Mouse (Mus musculus): Measurements from ENCODE around the gene 4930539E08Rik.

4930539E08Rik gene

GRCm38 (mm10) chr17:28915060-28915628 is at the start of gene 4930539E08Rik:
Gene 4930539E08Rik, minus strand, starts transcription at chr17:28915324.
- no peak for DNase-seq (ENCODE audit: low read depth in 1 of 2, low spot score in 2 of 2)

- no peak for DNase-seq (ENCODE audit: low read depth in 1 of 2, low spot score in 2 of 2)
Observed at GRCm38 (mm10) chr17:28961596-28961995, 46.5 kb upstream of the 4930539E08Rik start.

- DNase-seq (ENCODE audit: low read depth in 1 of 2, low spot score in 2 of 2): no peak
Observed at GRCm38 (mm10) chr17:28960597-28960996, 45.5 kb upstream of the 4930539E08Rik start.

- no peak for DNase-seq (ENCODE audit: low read depth in 1 of 2, low spot score in 2 of 2)
Observed at GRCm38 (mm10) chr17:28954416-28954815, 39.3 kb upstream of the 4930539E08Rik start.

- DNase-seq (ENCODE audit: low read depth in 1 of 2, low spot score in 2 of 2): no peak
Observed at GRCm38 (mm10) chr17:28953251-28953650, 38.1 kb upstream of the 4930539E08Rik start.

GRCm38 (mm10) chr17:28951831-28952799 is 37.0 kb upstream of the 4930539E08Rik start, which contains the start of gene Kctd20:
Gene Kctd20, plus strand, starts transcription at chr17:28951950.
- peak; percentile 72 to 86 for DNase-seq (ENCODE audit: low read depth in 1 of 2, low spot score in 2 of 2)

- DNase-seq (ENCODE audit: low read depth in 1 of 2, low spot score in 2 of 2): no peak
Observed at GRCm38 (mm10) chr17:28950751-28951150, 35.6 kb upstream of the 4930539E08Rik start.

GRCm38 (mm10) chr17:28948661-28949060 is 33.5 kb upstream of the 4930539E08Rik start:
- no peak for DNase-seq (ENCODE audit: low read depth in 1 of 2, low spot score in 2 of 2)

GRCm38 (mm10) chr17:28947011-28947939 is 32.2 kb upstream of the 4930539E08Rik start:
- DNase-seq (ENCODE audit: low read depth in 1 of 2, low spot score in 2 of 2): no peak

- no peak for DNase-seq (ENCODE audit: low read depth in 1 of 2, low spot score in 2 of 2)
Observed at GRCm38 (mm10) chr17:28944481-28944880, 29.4 kb upstream of the 4930539E08Rik start.

- DNase-seq (ENCODE audit: low read depth in 1 of 2, low spot score in 2 of 2): no peak
Observed at GRCm38 (mm10) chr17:28943740-28944139, 28.6 kb upstream of the 4930539E08Rik start, which contains the start of gene Pxt1. Gene Pxt1, minus strand, starts transcription at chr17:28943840.

GRCm38 (mm10) chr17:28942101-28942500 is 27.0 kb upstream of the 4930539E08Rik start:
- no peak for DNase-seq (ENCODE audit: low read depth in 1 of 2, low spot score in 2 of 2)

- DNase-seq (ENCODE audit: low read depth in 1 of 2, low spot score in 2 of 2): no peak
Observed at GRCm38 (mm10) chr17:28940776-28941555, 25.8 kb upstream of the 4930539E08Rik start.

GRCm38 (mm10) chr17:28936622-28937345 is 21.7 kb upstream of the 4930539E08Rik start:
- DNase-seq (ENCODE audit: low read depth in 1 of 2, low spot score in 2 of 2): peak in 1 of 2 experiments; percentile 61

GRCm38 (mm10) chr17:28936133-28936532 is 21.0 kb upstream of the 4930539E08Rik start:
- no peak for DNase-seq (ENCODE audit: low read depth in 1 of 2, low spot score in 2 of 2)

GRCm38 (mm10) chr17:28934120-28934916 is 19.2 kb upstream of the 4930539E08Rik start:
- no peak for DNase-seq (ENCODE audit: low read depth in 1 of 2, low spot score in 2 of 2)

GRCm38 (mm10) chr17:28932274-28932673 is 17.1 kb upstream of the 4930539E08Rik start:
- no peak for DNase-seq (ENCODE audit: low read depth in 1 of 2, low spot score in 2 of 2)

- no peak for DNase-seq (ENCODE audit: low read depth in 1 of 2, low spot score in 2 of 2)
Observed at GRCm38 (mm10) chr17:28931436-28932211, 16.5 kb upstream of the 4930539E08Rik start.

All from monocyte, adult 2 months (primary cell).